Mouse (Mus musculus): ENCODE measurements around the gene Gcgr. TPM values are rescaled to one million over a fixed set of nuclear protein-coding genes. Genes with fewer than 3 reads are reported as not detected.

Gcgr gene
- total and polyA plus RNA-seq, 3 experiments: not detected

- Histone ChIP-seq H3K36me3 (ENCODE audit: control insufficient read depth in 1 of 2, insufficient read depth in 2 of 2, low read length in 2 of 2) (peaks cover 0 to 8% of the 10 kb centered on the region in 2 experiments; a peak in 3 of 4 replicates), H3K9ac (ENCODE audit: control insufficient read depth, low read depth, low read length, poor library complexity, severe bottlenecking) (no peak overlapping the region; the same call in 1 of the 2 replicates), H3K4me1 (ENCODE audit: control insufficient read depth in 1 of 2, insufficient read depth in 2 of 2, low read length in 2 of 2) (peaks cover 7 to 19% of the 10 kb centered on the region in 2 experiments), H3K4me3 (ENCODE audit: control insufficient read depth in 1 of 2, insufficient read depth in 1 of 2, low read depth in 2 of 2, low read length in 2 of 2) (peak overlapping the region in 1 of 2 experiments; percentile 75; a peak in 2 of 4 replicates), H3K79me2 (ENCODE audit: control insufficient read depth, insufficient read depth, low read length, poor library complexity) (peaks cover 14% of the 10 kb centered on the region), H3K27me3 (ENCODE audit: control insufficient read depth in 1 of 2, insufficient read depth in 2 of 2, low read length in 2 of 2) (no peaks in the 10 kb centered on the region), H3K9me3 (replicated peaks; ENCODE audit: insufficient read depth, low read length) (no peaks in the 10 kb centered on the region), H3K27ac (ENCODE audit: control insufficient read depth, low read depth, low read length) (no peak overlapping the region)
- no peak for DNase-seq (ENCODE audit: low read depth, low spot score)
- TF ChIP-seq KAT2A (conservative IDR thresholded peaks at IDR 0.05; ENCODE audit: low read depth, low read length): no peak
- no peak for TF ChIP-seq RAD21 (IDR thresholded peaks at IDR 0.05; ENCODE audit: low read depth, low read length)
- TF ChIP-seq NELFE (IDR thresholded peaks at IDR 0.05; ENCODE audit: low read depth, low read length): no peak; the same call in 1 of the 2 replicates
- TF ChIP-seq ELF1 (IDR thresholded peaks at IDR 0.05; ENCODE audit: low read depth, low read length): no peak
- TF ChIP-seq UBTF (IDR thresholded peaks at IDR 0.05; ENCODE audit: borderline replicate concordance, insufficient read depth, low read depth, low read length): no peak
- TF ChIP-seq RCOR1 (IDR thresholded peaks at IDR 0.05; ENCODE audit: low read depth, low read length): no peak
- TF ChIP-seq NRF1 (IDR thresholded peaks at IDR 0.05; ENCODE audit: insufficient read depth, low read depth, low read length, poor library complexity, severe bottlenecking): no peak
- no peak for TF ChIP-seq ETS1 (IDR thresholded peaks at IDR 0.05; ENCODE audit: low read depth, low read length)
- no peak for TF ChIP-seq MAFK (IDR thresholded peaks at IDR 0.05; ENCODE audit: borderline replicate concordance, low read depth, low read length)
- no peak for TF ChIP-seq USF1 (IDR thresholded peaks at IDR 0.05; ENCODE audit: low read depth, low read length)
- no peak for TF ChIP-seq CHD2 (IDR thresholded peaks at IDR 0.05; ENCODE audit: low read length)
- no peak for TF ChIP-seq TCF12 (IDR thresholded peaks at IDR 0.05; ENCODE audit: low read depth, low read length)
These were observed 17.7 kb downstream of the Gcgr start for GRCm38 (mm10) chr11:120548214-120548613.

GRCm38 (mm10) chr11:120548786-120549167 lies 18.3 kb downstream of the Gcgr start:
- Histone ChIP-seq H3K79me2 (ENCODE audit: control insufficient read depth, insufficient read depth, low read length, poor library complexity) (peaks cover 14% of the 10 kb centered on the region), H3K27ac (ENCODE audit: control insufficient read depth, low read depth, low read length) (peak overlapping the region; percentile 63), H3K4me3 (ENCODE audit: control insufficient read depth in 1 of 2, insufficient read depth in 1 of 2, low read depth in 2 of 2, low read length in 2 of 2) (peak overlapping the region; percentile 75 to 97), H3K9ac (ENCODE audit: control insufficient read depth, low read depth, low read length, poor library complexity, severe bottlenecking) (peak overlapping the region; percentile 96), H3K36me3 (ENCODE audit: control insufficient read depth in 1 of 2, insufficient read depth in 2 of 2, low read length in 2 of 2) (peaks cover 0 to 8% of the 10 kb centered on the region in 2 experiments; a peak in 3 of 4 replicates), H3K4me1 (ENCODE audit: control insufficient read depth in 1 of 2, insufficient read depth in 2 of 2, low read length in 2 of 2) (peaks cover 7 to 19% of the 10 kb centered on the region in 2 experiments), H3K27me3 (ENCODE audit: control insufficient read depth in 1 of 2, insufficient read depth in 2 of 2, low read length in 2 of 2) (no peaks in the 10 kb centered on the region), H3K9me3 (replicated peaks; ENCODE audit: insufficient read depth, low read length) (no peaks in the 10 kb centered on the region)
- no peak for DNase-seq (ENCODE audit: low read depth, low spot score)
- TF ChIP-seq MXI1 (IDR thresholded peaks at IDR 0.05; ENCODE audit: low read depth, low read length) (peak; percentile 12; the same call in 1 of the 2 replicates), ZMIZ1 (IDR thresholded peaks at IDR 0.05; ENCODE audit: low read depth, low read length) (no peak), CHD2 (IDR thresholded peaks at IDR 0.05; ENCODE audit: low read length) (no peak), RAD21 (IDR thresholded peaks at IDR 0.05; ENCODE audit: low read depth, low read length) (no peak), E2F4 (IDR thresholded peaks at IDR 0.05; ENCODE audit: borderline replicate concordance, low read depth, low read length) (0 out of 2 replicates have a peak, but pooled peaks have one; percentile 35), MAFK (IDR thresholded peaks at IDR 0.05; ENCODE audit: borderline replicate concordance, low read depth, low read length) (no peak), TCF12 (IDR thresholded peaks at IDR 0.05; ENCODE audit: low read depth, low read length) (no peak), MYB (IDR thresholded peaks at IDR 0.05; ENCODE audit: low read depth, low read length) (no peak)

Measured in MEL (cell line).